Mouse (Mus musculus) kidney, adult 2 months (tissue): ENCODE measurements at regions not wholly inside any gene's neighbourhood (a gene's known extent, or its start where the extent isn't known, plus 50 kb on each side); places are given as distances from the start of the nearest gene placed in this dataset.
A peak's percentile ranks its signal among the peaks of the same experiment; 100 is the strongest.

Source experiments
- DNase-seq: peaks from one replicate; pipeline ENCODE4 v3.0.0; 2021
- H3K27ac ChIP-seq: fragments of 200-500 bp; 2 replicates; pipeline ENCODE4 v1.5.1; 2012; ENCODE audit warnings: low read depth, low read length, control low read depth, inconsistent platforms; ENCODE audit not compliant: insufficient read depth
- H3K27me3 ChIP-seq: fragments of 200-500 bp; replicated peaks from 2 replicates; pipeline ENCODE4 v1.6.1; 2012; ENCODE audit warnings: mild to moderate bottlenecking, moderate library complexity, low read length, inconsistent platforms; ENCODE audit not compliant: control insufficient read depth, insufficient read depth
- H3K36me3 ChIP-seq: fragments of 200-500 bp; 2 replicates; pipeline ENCODE4 v1.6.1; 2012; ENCODE audit warnings: mild to moderate bottlenecking, moderate library complexity, low read length, inconsistent platforms; ENCODE audit not compliant: control insufficient read depth, insufficient read depth
- H3K4me1 ChIP-seq: fragments of 200-500 bp; 2 replicates; pipeline ENCODE4 v1.6.1; 2011; ENCODE audit warnings: low read length; ENCODE audit not compliant: control insufficient read depth, insufficient read depth
- H3K4me3 ChIP-seq: fragments of 200-500 bp; 2 replicates; pipeline ENCODE4 v1.5.1; 2011; ENCODE audit warnings: mild to moderate bottlenecking, low read depth, low read length, control low read depth; ENCODE audit not compliant: insufficient read depth
- CTCF ChIP-seq: fragments of 200-500 bp; conservative IDR thresholded peaks from 2 replicates; pipeline ENCODE4 v1.5.1; 2011; ENCODE audit warnings: low read depth, mild to moderate bottlenecking, control low read depth, low read length, moderate library complexity, mixed read lengths; ENCODE audit not compliant: insufficient read depth, insufficient read length
- POLR2A ChIP-seq: fragments of 200-500 bp; IDR thresholded peaks from one replicate; pipeline ENCODE4 v1.6.1; 2011; ENCODE audit warnings: low read depth, low read length, control low read depth
- WGBS: fragments of 180-500 bp; shearing (Covaris S2); methylation state at CpG from one replicate; pipeline ENCODE4 v1.1.7; 2018; 5-methylcytosine and 5-hydroxymethylcytosine counted together

DNA sequence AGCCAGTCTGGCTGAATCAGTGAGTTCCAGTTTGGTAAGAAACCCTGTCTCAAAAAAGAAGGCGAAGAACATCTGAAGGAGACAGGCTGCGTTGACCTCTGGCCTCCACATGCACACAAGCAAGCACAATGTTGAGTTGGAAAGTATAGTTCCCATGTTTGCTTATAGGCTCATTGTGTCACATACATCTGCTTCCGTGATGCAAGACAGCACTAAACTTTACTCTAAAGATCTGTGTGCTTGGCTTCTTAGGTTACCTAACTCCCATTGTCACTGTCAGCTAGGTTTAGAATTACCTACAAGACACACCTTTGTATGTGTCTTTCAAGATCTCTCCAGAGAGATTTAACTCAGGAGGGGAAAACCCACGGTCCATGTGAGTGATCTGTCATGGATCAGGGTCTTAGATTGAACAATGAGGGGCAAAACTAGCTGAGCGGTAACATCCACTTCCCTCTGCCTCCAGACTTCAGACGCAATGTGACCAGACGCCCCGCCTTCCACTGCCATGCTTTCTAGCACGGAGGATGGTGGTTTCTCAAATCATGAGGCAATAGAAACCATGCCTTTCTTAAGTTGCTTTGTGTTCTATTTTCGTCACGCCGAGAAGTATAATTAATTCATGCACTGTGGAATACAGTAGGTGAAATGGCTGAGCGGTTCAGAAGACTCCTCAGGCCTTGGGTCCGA is 130.1 kb upstream of the Egln3 start:
- WGBS: 81% methylated on average over 14 of the region's 14 CpGs
- no peak for DNase-seq
- H3K27me3 ChIP-seq: no peaks in the 10 kb centered on the region
- H3K4me3 ChIP-seq: no peak overlapping the region
- no peak overlapping the region for H3K27ac ChIP-seq
- H3K4me1 ChIP-seq: no peaks in the 10 kb centered on the region
- TF ChIP-seq POLR2A (no peak), CTCF (no peak)
- no peaks in the 10 kb centered on the region for H3K36me3 ChIP-seq

- Histone ChIP-seq H3K4me1 (no peaks in the 10 kb centered on the region), H3K27me3 (no peaks in the 10 kb centered on the region), H3K36me3 (no peaks in the 10 kb centered on the region), H3K4me3 (no peak overlapping the region), H3K27ac (no peak overlapping the region)
- DNase-seq: no peak
- TF ChIP-seq POLR2A: no peak
- no peak for TF ChIP-seq CTCF
- WGBS: 72% methylated on average over 1 of the region's 1 CpGs
Measured at GRCm38 (mm10) chr12:54327483-54327882, 123.8 kb upstream of the Egln3 start.

GRCm38 (mm10) chr12:54326571-54326970 is 122.9 kb upstream of the Egln3 start:
- Histone ChIP-seq H3K36me3 (no peaks in the 10 kb centered on the region), H3K4me3 (no peak overlapping the region), H3K27me3 (no peaks in the 10 kb centered on the region), H3K27ac (no peak overlapping the region), H3K4me1 (no peaks in the 10 kb centered on the region)
- no peak for TF ChIP-seq CTCF
- TF ChIP-seq POLR2A: no peak
- WGBS: 51% methylated on average over 7 of the region's 7 CpGs
- DNase-seq: no peak

- Histone ChIP-seq H3K27ac (no peak overlapping the region), H3K27me3 (no peaks in the 10 kb centered on the region), H3K36me3 (no peaks in the 10 kb centered on the region), H3K4me3 (no peak overlapping the region), H3K4me1 (no peaks in the 10 kb centered on the region)
- no peak for TF ChIP-seq POLR2A
- TF ChIP-seq CTCF: 0 out of 2 replicates have a peak, but pooled peaks have one; percentile 7
- 95% methylated on average over 5 of the region's 5 CpGs for WGBS
- no peak for DNase-seq
Measured at GRCm38 (mm10) chr12:54320533-54320932, 116.9 kb upstream of the Egln3 start.

GRCm38 (mm10) chr12:54316980-54317471 is 113.4 kb upstream of the Egln3 start:
- Histone ChIP-seq H3K36me3 (no peaks in the 10 kb centered on the region), H3K4me3 (no peak overlapping the region), H3K4me1 (peaks cover 10% of the 10 kb centered on the region; the same call in 1 of the 2 replicates), H3K27me3 (no peaks in the 10 kb centered on the region), H3K27ac (no peak overlapping the region)
- TF ChIP-seq CTCF (no peak), POLR2A (no peak)
- DNase-seq: no peak
- WGBS: 25% methylated on average over 16 of the region's 16 CpGs

- H3K4me3 ChIP-seq: no peak overlapping the region
- no peak for DNase-seq
- no peaks in the 10 kb centered on the region for H3K36me3 ChIP-seq
- no peaks in the 10 kb centered on the region for H3K27me3 ChIP-seq
- H3K27ac ChIP-seq: no peak overlapping the region
- TF ChIP-seq POLR2A (no peak), CTCF (no peak)
- WGBS: 80% methylated on average over 15 of the region's 15 CpGs
- H3K4me1 ChIP-seq: peaks cover 10% of the 10 kb centered on the region; the same call in 1 of the 2 replicates
Measured at GRCm38 (mm10) chr12:54316066-54316567, 112.5 kb upstream of the Egln3 start.

DNA sequence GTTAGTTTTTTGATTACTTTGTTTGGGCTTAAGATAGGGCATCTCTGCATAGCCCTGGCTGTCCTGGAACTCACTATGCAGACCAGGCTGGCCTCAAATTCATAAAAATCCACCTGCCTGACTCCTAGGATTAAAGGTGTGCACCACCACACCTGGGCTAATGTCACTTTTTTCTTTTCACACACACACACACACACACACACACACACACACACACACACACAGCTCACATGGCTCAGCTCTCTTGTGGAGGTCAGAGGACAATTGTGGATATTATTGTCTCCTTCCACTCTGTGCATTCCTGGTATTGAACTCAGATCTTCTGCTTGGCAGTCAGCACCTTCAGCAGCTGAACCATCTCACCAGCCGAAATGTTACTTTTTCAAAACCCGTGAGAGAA is 110.5 kb upstream of the Egln3 start:
- 93% methylated on average over 2 of the region's 2 CpGs for WGBS
- Histone ChIP-seq H3K4me1 (peaks cover 10% of the 10 kb centered on the region; the same call in 1 of the 2 replicates), H3K27me3 (no peaks in the 10 kb centered on the region), H3K27ac (no peak overlapping the region), H3K36me3 (no peaks in the 10 kb centered on the region), H3K4me3 (no peak overlapping the region)
- TF ChIP-seq POLR2A (no peak), CTCF (no peak)
- DNase-seq: no peak
